Mouse (Mus musculus) layer of hippocampus, adult 18-20 months (tissue): ENCODE results near the gene Awat1. TPM values are rescaled to one million over a fixed set of nuclear protein-coding genes. Genes with fewer than 3 reads are reported as not detected.

Experiments
- DNase-seq, 2 experiments: peaks; one replicate each; pipeline ENCODE4 v3.0.0; 2022; ENCODE audit warnings: low spot score in 2 of 2
- long read RNA-seq: library from polyadenylated mRNA; stranded (forward); transcript quantifications from one replicate; pipeline ENCODE4 v2.0.0, GENCODE M21; 2021
- total RNA-seq, 2 experiments: library from RNA; stranded (reverse); gene quantifications; 2 replicates each; pipeline ENCODE4 v1.2.3; 2021

Gene Awat1
- total RNA-seq, result not detected
- long read RNA-seq, result 0 reads

- no peak for DNase-seq
These were observed at the start of gene Awat1 for GRCm38 (mm10) chrX:100571951-100572350. Gene Awat1 (plus strand): TSS chrX:100572251.

- no peak for DNase-seq
These were observed 47.6 kb upstream of the Awat1 start, which contains the start of gene Dgat2l6 for GRCm38 (mm10) chrX:100524471-100524870. Gene Dgat2l6 (plus strand): TSS chrX:100524838.

GRCm38 (mm10) chrX:100556026-100556425 lies 16.0 kb upstream of the Awat1 start:
- DNase-seq, result no peak

GRCm38 (mm10) chrX:100565696-100566095 lies 6.4 kb upstream of the Awat1 start:
- peak in 1 of 2 experiments; percentile 3 for DNase-seq

GRCm38 (mm10) chrX:100594791-100595190 lies 22.7 kb downstream of the Awat1 start, which contains the start of gene P2ry4:
Gene P2ry4 (minus strand): TSS chrX:100594869.
- DNase-seq, result no peak

- peak in 1 of 2 experiments; percentile 51 for DNase-seq
These were observed 25.4 kb downstream of the Awat1 start for GRCm38 (mm10) chrX:100597439-100597838.

GRCm38 (mm10) chrX:100599755-100600154 lies 27.7 kb downstream of the Awat1 start:
- DNase-seq, result peak in 1 of 2 experiments; percentile 19

GRCm38 (mm10) chrX:100605314-100605713 lies 33.3 kb downstream of the Awat1 start, which contains the start of gene Arr3:
Gene Arr3 (plus strand): TSS chrX:100605497.
- no peak for DNase-seq

GRCm38 (mm10) chrX:100618488-100618887 lies 46.4 kb downstream of the Awat1 start:
- no peak for DNase-seq

- DNase-seq, result no peak
These were observed 49.3 kb downstream of the Awat1 start for GRCm38 (mm10) chrX:100621366-100621765.

GRCm38 (mm10) chrX:100624242-100624641 lies 52.2 kb downstream of the Awat1 start:
- DNase-seq, result no peak

- DNase-seq, result no peak
These were observed 53.1 kb downstream of the Awat1 start for GRCm38 (mm10) chrX:100625146-100625545.

- DNase-seq, result no peak
These were observed 53.4 kb downstream of the Awat1 start, which contains the start of gene Kif4 for GRCm38 (mm10) chrX:100625546-100625801. Gene Kif4 (plus strand): TSS chrX:100625737.

- DNase-seq, result peak; percentile 81 to 89
These were observed 54.0 kb downstream of the Awat1 start, which contains the start of gene Pdzd11 for GRCm38 (mm10) chrX:100625802-100626793. Gene Pdzd11 (minus strand): TSS chrX:100626568.

Other genes with a start within 250 kb of the Awat1 start
- gene Otud6a, start 143.2 kb upstream of the Awat1 start, total RNA-seq, result not detected
- not detected for gene Awat2, start 129.5 kb upstream of the Awat1 start, total RNA-seq
- 10 to 100 TPM; 38.1 to 39.6 TPM for gene Igbp1, start 78.0 kb upstream of the Awat1 start, total RNA-seq
- under 1 TPM; 0.43 to 0.45 TPM for gene Dgat2l6, start 47.4 kb upstream of the Awat1 start, total RNA-seq
- under 1 TPM in 1 of 2 experiments, not detected in 1; 0.07 TPM for gene P2ry4, start 22.6 kb downstream of the Awat1 start, total RNA-seq
- gene Arr3, start 33.2 kb downstream of the Awat1 start, total RNA-seq, result under 1 TPM; 0.84 to 0.92 TPM
- gene Kif4, start 53.5 kb downstream of the Awat1 start, total RNA-seq, result under 1 TPM; 0.43 to 0.50 TPM
- 10 to 100 TPM; 41.6 to 43.5 TPM for gene Pdzd11, start 54.3 kb downstream of the Awat1 start, total RNA-seq
- gene Gdpd2, start 157.6 kb downstream of the Awat1 start, total RNA-seq, result 10 to 100 TPM in 1 of 2 experiments, 1 to 10 TPM in 1; 8.2 to 14.9 TPM
- gene Dlg3, start 195.5 kb downstream of the Awat1 start, total RNA-seq, result 100 to 1,000 TPM; 149 to 153 TPM